Mouse (Mus musculus) bone marrow macrophage, adult 2 months (primary cell): ENCODE measurements around the gene Caap1.

Source experiments
- CTCF ChIP-seq: IDR thresholded peaks from 2 replicates; pipeline ENCODE4 v1.5.1; 2012; ENCODE audit warnings: low read depth, mild to moderate bottlenecking, low read length, moderate library complexity
- POLR2A ChIP-seq: IDR thresholded peaks from 2 replicates; pipeline ENCODE4 v1.6.1; 2012; ENCODE audit warnings: mild to moderate bottlenecking, low read depth, low read length, borderline replicate concordance

GRCm38 (mm10) chr4:94473286-94473685 is 83.3 kb downstream of the Caap1 start:
- TF ChIP-seq CTCF, result no peak
- no peak for TF ChIP-seq POLR2A
